Mouse (Mus musculus) heart, postnatal 4 days (tissue): ENCODE results near the gene Jak1. TPM values are rescaled to one million over a fixed set of nuclear protein-coding genes. Genes with fewer than 3 reads are reported as not detected.
"Not testable (repeated sequence)": the region's sequence is repeated elsewhere in the genome, so short reads cannot be mapped to it uniquely, and the experiment has no call there.

Experiments used
- DNase-seq: peaks from one replicate; pipeline ENCODE4 v3.0.0; 2021
- total RNA-seq, 2 experiments: library from RNA; stranded (reverse); gene quantifications; 2 replicates each; pipeline ENCODE4 v1.2.3; 2021

Jak1 gene
- total RNA-seq, 2 experiments from 2014 or later = 86.6 to 89.9 TPM

GRCm38 (mm10) chr4:101275881-101276280 lies 10.8 kb upstream of the Jak1 start:
- DNase-seq = no peak

- DNase-seq = no peak
These were observed 5.7 kb upstream of the Jak1 start for GRCm38 (mm10) chr4:101270734-101271133.

GRCm38 (mm10) chr4:101268506-101268905 lies 3.4 kb upstream of the Jak1 start:
- not testable (repeated sequence) for DNase-seq

- DNase-seq = no peak
These were observed 441 bp upstream of the Jak1 start for GRCm38 (mm10) chr4:101265523-101265922.

GRCm38 (mm10) chr4:101263968-101264740 lies 928 bp downstream of the Jak1 start:
- no peak for DNase-seq

- DNase-seq = no peak
These were observed 3.5 kb downstream of the Jak1 start for GRCm38 (mm10) chr4:101261596-101261995.

GRCm38 (mm10) chr4:101260744-101261291 lies 4.3 kb downstream of the Jak1 start:
- no peak for DNase-seq

GRCm38 (mm10) chr4:101256526-101257210 lies 8.4 kb downstream of the Jak1 start:
- no peak for DNase-seq

- no peak for DNase-seq
These were observed 10.3 kb downstream of the Jak1 start for GRCm38 (mm10) chr4:101254606-101255349.

- peak; percentile 31 for DNase-seq
These were observed 11.1 kb downstream of the Jak1 start for GRCm38 (mm10) chr4:101254015-101254414.

- no peak for DNase-seq
These were observed 12.1 kb downstream of the Jak1 start for GRCm38 (mm10) chr4:101252781-101253622.

GRCm38 (mm10) chr4:101252016-101252415 lies 13.1 kb downstream of the Jak1 start:
- no peak for DNase-seq

GRCm38 (mm10) chr4:101249977-101250743 lies 14.9 kb downstream of the Jak1 start:
- DNase-seq = no peak

- DNase-seq = no peak
These were observed 17.7 kb downstream of the Jak1 start for GRCm38 (mm10) chr4:101247355-101247754.

- DNase-seq = no peak
These were observed 18.5 kb downstream of the Jak1 start for GRCm38 (mm10) chr4:101246569-101246968.

GRCm38 (mm10) chr4:101244257-101245011 lies 20.6 kb downstream of the Jak1 start:
- DNase-seq = no peak

- DNase-seq = no peak
These were observed 24.3 kb downstream of the Jak1 start for GRCm38 (mm10) chr4:101240875-101241173.

GRCm38 (mm10) chr4:101240163-101240874 lies 24.8 kb downstream of the Jak1 start:
- DNase-seq = no peak

GRCm38 (mm10) chr4:101239313-101240162 lies 25.5 kb downstream of the Jak1 start:
- DNase-seq = no peak
